Mouse (Mus musculus) midbrain, embryonic 14.5 days (tissue): ENCODE measurements around the gene Mettl8. TPM values are rescaled to one million over a fixed set of nuclear protein-coding genes. Genes with fewer than 3 reads are reported as not detected.
A peak's percentile ranks its signal among the peaks of the same experiment; 100 is the strongest.

ENCODE experiments used
- ATAC-seq: fragments of 200-750 bp; cut with Nextera tagmentation; 2 replicates; pipeline ENCODE4 v1.8.0; 2017; ENCODE audit warnings: moderate number of reproducible peaks, moderate library complexity; ENCODE audit not compliant: low FRiP score, low TSS enrichment
- DNase-seq: peaks from one replicate; pipeline ENCODE4 v3.0.0-alpha.2; 2015
- H3K27ac ChIP-seq: fragments of 300-500 bp; sonication (generic); replicated peaks from 2 replicates; pipeline ENCODE4 v1.5.1; 2014; ENCODE audit warnings: mild to moderate bottlenecking, low read depth, low read length, moderate library complexity
- H3K27me3 ChIP-seq: fragments of 300-500 bp; sonication (generic); 2 replicates; pipeline ENCODE4 v1.6.1; 2014; ENCODE audit warnings: low read length, control low read depth, mixed read lengths; ENCODE audit not compliant: control insufficient read depth, insufficient read depth
- H3K36me3 ChIP-seq: fragments of 300-500 bp; sonication (generic); 2 replicates; pipeline ENCODE4 v1.6.1; 2014; ENCODE audit warnings: low read length, control low read depth; ENCODE audit not compliant: control insufficient read depth, insufficient read depth
- H3K4me1 ChIP-seq: fragments of 300-500 bp; sonication (generic); 2 replicates; pipeline ENCODE4 v1.6.1; 2014; ENCODE audit warnings: mild to moderate bottlenecking, antibody characterized with exemption, low read length, control low read depth; ENCODE audit not compliant: control insufficient read depth, insufficient read depth
- H3K4me2 ChIP-seq: fragments of 300-500 bp; sonication (generic); 2 replicates; pipeline ENCODE4 v1.6.1; 2014; ENCODE audit warnings: mild to moderate bottlenecking, low read length, moderate library complexity
- H3K4me3 ChIP-seq: fragments of 300-500 bp; sonication (generic); replicated peaks from 2 replicates; pipeline ENCODE4 v1.5.1; 2014; ENCODE audit warnings: low read depth, low read length
- H3K9ac ChIP-seq: fragments of 300-500 bp; sonication (generic); replicated peaks from 2 replicates; pipeline ENCODE4 v1.6.1; 2014; ENCODE audit warnings: mild to moderate bottlenecking, low read length, moderate library complexity
- H3K9me3 ChIP-seq: fragments of 300-500 bp; sonication (generic); 2 replicates; pipeline ENCODE4 v1.6.1; 2016; ENCODE audit warnings: low read length, control low read depth, mixed read lengths; ENCODE audit not compliant: control insufficient read depth
- WGBS: fragments of 180-500 bp; shearing (Covaris S2); extraction: QIAGEN DNeasy Blood & Tissue Kit; methylation state at CpG from one replicate; pipeline ENCODE4 v1.1.7; 2014; 5-methylcytosine and 5-hydroxymethylcytosine counted together
- polyA plus RNA-seq: library from polyadenylated mRNA; unstranded; fragments of >200 nt; fragmentation: Nextera tagmentation; extraction: Ambion mirVana; gene quantifications from 2 replicates; pipeline ENCODE4 v1.2.1, GENCODE M21; 2014

Gene Mettl8
- polyA plus RNA-seq, 1 experiment from 2014 or later = 13.8 TPM

DNA sequence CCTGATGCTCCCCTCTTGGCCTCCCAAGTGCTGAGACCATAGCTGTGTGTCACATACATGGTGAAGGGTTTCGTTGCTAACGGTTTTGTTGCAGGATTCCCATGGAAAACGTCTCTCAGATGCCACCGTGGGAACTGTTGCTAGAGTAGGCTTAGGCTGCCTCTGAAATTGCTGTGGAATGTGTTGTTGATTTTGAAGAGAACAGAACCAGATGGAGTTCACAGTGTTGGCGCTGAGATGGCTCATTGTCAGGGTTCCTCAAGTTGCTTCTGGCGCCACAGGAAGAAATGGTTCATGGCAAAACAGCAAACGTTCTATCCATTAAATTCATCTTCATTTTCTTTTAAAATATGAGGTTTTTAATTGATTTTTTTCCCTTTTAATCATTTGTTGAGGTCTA is 27.0 kb upstream of the Mettl8 start:
- ATAC-seq (no peak), DNase-seq (no peak)
- Histone ChIP-seq H3K4me2 (no peak overlapping the region), H3K4me1 (no peaks in the 10 kb centered on the region), H3K27me3 (no peaks in the 10 kb centered on the region), H3K4me3 (no peak overlapping the region), H3K9me3 (no peaks in the 10 kb centered on the region), H3K9ac (no peak overlapping the region), H3K27ac (no peak overlapping the region), H3K36me3 (peaks cover 34% of the 10 kb centered on the region)
- WGBS = 91% methylated on average over 7 of the region's 7 CpGs

DNA sequence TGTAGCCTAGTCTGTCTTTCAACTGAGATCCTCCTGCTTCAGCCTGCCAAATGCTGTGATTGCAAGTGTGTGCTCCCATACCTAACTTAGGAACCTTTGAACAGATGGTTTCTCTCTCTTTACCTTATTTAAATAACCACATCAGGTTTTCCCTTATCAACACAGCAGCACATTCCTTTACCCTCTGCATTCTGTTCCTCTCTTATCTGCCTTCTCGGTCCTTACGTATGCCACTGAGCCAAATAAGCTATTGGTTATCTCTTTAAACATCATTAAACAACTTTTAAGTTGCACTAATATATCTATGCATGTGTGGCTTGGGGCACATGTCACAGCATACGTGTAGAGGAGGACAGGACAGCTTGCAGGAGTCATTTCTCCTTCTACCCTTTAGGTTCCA is 18.4 kb upstream of the Mettl8 start:
- 0 out of 2 replicates have a peak, but pooled peaks cover 7% of the 10 kb centered on the region for H3K36me3 ChIP-seq
- no peak overlapping the region for H3K4me2 ChIP-seq
- WGBS = 95% methylated on average over 3 of the region's 3 CpGs
- H3K27ac ChIP-seq = no peak overlapping the region
- no peaks in the 10 kb centered on the region for H3K4me1 ChIP-seq
- H3K9me3 ChIP-seq = no peaks in the 10 kb centered on the region
- DNase-seq = no peak
- H3K4me3 ChIP-seq = no peak overlapping the region
- no peaks in the 10 kb centered on the region for H3K27me3 ChIP-seq
- no peak overlapping the region for H3K9ac ChIP-seq
- no peak for ATAC-seq

DNA sequence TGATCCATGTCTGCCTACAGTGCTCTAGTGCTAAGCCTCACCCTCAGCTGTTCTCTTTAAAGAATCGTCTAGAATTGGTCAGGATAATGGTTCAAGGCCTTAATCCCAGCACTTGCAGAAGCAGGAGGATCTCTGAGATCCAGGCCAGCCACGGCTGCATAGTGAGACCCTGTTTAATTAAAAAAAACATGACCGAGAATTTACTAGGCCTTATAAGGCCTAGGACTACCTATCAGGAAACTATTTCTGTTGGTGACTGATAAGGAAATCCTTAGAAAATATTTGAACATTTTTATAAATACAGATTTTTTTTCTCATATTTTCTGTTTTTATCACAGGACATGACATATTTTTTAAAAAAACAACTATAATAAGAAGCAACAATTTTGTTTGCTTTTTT is 17.9 kb upstream of the Mettl8 start:
- 80% methylated on average over 3 of the region's 3 CpGs for WGBS
- DNase-seq (no peak), ATAC-seq (no peak)
- no peak overlapping the region for H3K4me2 ChIP-seq
- 0 out of 2 replicates have a peak, but pooled peaks cover 7% of the 10 kb centered on the region for H3K36me3 ChIP-seq
- H3K27ac ChIP-seq = no peak overlapping the region
- H3K4me1 ChIP-seq = no peaks in the 10 kb centered on the region
- no peaks in the 10 kb centered on the region for H3K9me3 ChIP-seq
- no peak overlapping the region for H3K9ac ChIP-seq
- H3K4me3 ChIP-seq = no peak overlapping the region
- H3K27me3 ChIP-seq = no peaks in the 10 kb centered on the region

DNA sequence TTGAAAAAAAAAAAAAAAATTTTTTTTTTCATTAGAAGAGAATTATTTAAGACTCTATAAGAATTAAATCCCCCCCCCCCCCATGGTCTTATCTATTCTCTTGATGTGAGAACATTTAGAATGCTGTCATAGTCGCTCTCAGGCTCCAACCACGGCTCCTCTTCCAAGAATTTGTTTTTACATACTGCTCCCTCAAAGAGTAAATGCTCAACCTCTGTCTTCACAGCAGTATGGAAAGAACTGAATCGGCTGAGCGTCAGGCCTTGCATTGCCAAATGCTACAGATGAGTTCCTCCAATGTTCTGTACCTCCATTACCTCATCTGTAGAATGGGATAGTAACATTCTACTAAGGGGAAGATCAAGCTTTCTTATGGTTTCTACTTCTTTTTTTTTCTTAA is 16.2 kb upstream of the Mettl8 start:
- Histone ChIP-seq H3K9ac (no peak overlapping the region), H3K4me3 (no peak overlapping the region), H3K36me3 (0 out of 2 replicates have a peak, but pooled peaks cover 4% of the 10 kb centered on the region), H3K27ac (no peak overlapping the region), H3K4me2 (no peak overlapping the region), H3K9me3 (no peaks in the 10 kb centered on the region), H3K4me1 (no peaks in the 10 kb centered on the region), H3K27me3 (no peaks in the 10 kb centered on the region)
- DNase-seq (no peak), ATAC-seq (no peak)
- WGBS = over 99% methylated on average over 4 of the region's 4 CpGs

DNA sequence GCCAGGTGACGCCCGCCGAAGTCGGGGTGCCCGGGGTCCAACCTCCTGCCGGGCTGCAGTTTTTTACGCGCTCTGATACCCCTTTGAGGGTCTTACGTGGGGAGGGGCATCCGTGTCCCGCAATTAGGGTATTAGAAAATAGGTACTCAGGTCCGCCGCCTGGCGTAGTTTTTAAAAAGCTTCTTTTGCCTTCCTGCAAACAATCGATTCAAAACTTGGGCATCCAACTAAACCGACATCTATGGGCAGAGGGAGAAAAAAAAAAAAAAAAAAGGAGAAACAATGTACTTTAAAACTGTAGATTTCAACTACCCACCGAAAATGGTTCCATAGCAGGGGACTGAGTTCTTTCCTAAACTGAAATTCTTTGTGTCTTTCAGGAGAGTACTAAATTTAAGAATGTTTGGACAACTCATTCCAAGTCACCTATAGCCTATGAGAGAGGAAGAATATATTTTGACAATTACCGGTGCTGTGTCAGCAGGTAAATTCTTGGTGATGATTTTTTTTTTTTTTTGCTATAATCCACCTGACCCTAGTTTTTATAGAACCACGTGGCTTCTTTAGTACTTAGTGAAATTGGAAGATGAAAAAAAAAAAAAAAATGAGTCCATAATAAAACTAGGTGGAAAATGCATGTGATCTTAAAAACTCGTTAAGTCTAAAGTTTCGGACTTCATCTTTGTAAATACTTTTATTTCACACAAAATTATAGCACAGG is 892 bp upstream of the Mettl8 start:
- Histone ChIP-seq H3K4me3 (peak overlapping the region; percentile 89), H3K9ac (peak overlapping the region; percentile 84), H3K4me1 (peaks cover 5% of the 10 kb centered on the region; the same call in 1 of the 2 replicates), H3K9me3 (no peaks in the 10 kb centered on the region), H3K4me2 (peak overlapping the region; percentile 65), H3K36me3 (peaks cover 7% of the 10 kb centered on the region), H3K27me3 (no peaks in the 10 kb centered on the region), H3K27ac (peak overlapping the region; percentile 95)
- ATAC-seq (no peak), DNase-seq (peak; percentile 81)
- 12% methylated on average over 21 of the region's 21 CpGs for WGBS

DNA sequence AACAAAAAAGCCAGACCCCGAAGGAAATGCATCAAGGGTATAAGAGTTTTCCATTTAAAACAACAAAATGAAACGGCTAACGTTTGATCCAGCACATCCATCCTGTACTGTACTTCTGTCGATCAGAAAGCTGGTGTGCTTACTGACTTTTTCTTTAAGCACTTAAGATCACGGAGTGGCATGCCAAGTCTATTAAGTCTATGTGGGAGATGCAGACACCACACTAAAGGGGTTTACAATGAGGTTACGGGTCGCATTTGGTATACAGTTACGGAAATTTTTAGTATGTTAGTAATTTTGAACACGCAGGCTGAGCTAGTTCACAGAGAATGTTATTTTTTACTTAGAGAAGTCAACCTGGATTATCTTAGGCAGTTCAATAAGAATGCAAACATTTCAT is 667 bp downstream of the Mettl8 start:
- no peak for ATAC-seq
- WGBS = 56% methylated on average over 9 of the region's 9 CpGs
- Histone ChIP-seq H3K27me3 (no peaks in the 10 kb centered on the region), H3K4me1 (peaks cover 5% of the 10 kb centered on the region; the same call in 1 of the 2 replicates), H3K36me3 (no peaks in the 10 kb centered on the region), H3K9ac (peak overlapping the region; percentile 80; the same call in 1 of the 2 replicates), H3K4me2 (peak overlapping the region; percentile 81), H3K4me3 (peak overlapping the region; percentile 89), H3K9me3 (no peaks in the 10 kb centered on the region), H3K27ac (no peak overlapping the region; the same call in 1 of the 2 replicates)
- DNase-seq = no peak

DNA sequence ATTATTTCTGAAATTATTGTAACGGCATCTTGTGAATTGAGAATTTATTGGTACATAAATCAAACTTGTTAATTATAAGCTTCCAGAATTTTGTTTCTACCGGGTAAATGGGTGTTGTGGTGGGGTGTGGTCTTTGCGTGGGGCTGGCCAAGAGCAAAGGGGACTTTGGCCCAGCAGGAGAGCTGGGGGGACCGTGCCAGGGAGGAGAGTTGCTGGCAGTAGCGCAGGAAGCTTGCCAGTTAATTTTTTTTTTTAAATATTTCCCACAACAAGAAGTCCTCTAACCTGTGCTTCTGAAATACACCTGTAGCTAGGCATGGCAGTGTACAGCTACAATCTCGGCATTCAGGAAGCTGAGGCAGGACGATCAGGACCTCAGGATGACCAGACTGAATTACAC is 4.9 kb downstream of the Mettl8 start:
- no peak for ATAC-seq
- Histone ChIP-seq H3K36me3 (no peaks in the 10 kb centered on the region), H3K27me3 (no peaks in the 10 kb centered on the region), H3K9ac (no peak overlapping the region), H3K27ac (no peak overlapping the region), H3K4me2 (no peak overlapping the region), H3K4me1 (peaks cover 5% of the 10 kb centered on the region; the same call in 1 of the 2 replicates), H3K4me3 (no peak overlapping the region), H3K9me3 (no peaks in the 10 kb centered on the region)
- WGBS = 90% methylated on average over 7 of the region's 7 CpGs
- no peak for DNase-seq

DNA sequence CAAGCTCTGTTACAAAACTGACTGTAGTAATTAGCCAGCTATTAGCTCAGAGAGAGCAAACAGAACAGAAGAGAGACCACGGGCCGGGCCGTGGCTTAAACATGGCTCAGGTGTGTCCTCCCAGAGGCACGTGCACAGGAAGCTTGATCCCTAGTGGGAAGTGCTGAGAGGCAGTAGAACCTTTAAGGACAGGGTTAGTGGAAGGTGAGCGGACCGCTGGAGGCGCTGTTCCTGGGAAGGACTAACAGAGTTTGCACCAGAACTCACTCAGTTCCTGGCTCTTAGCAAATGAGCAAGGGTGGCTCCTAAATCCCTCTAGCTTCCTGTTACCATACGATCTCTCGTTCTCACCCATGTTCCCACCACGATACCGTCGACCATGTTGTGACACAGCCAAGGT is 6.5 kb downstream of the Mettl8 start:
- 71% methylated on average over 12 of the region's 12 CpGs for WGBS
- Histone ChIP-seq H3K27ac (no peak overlapping the region), H3K4me1 (no peaks in the 10 kb centered on the region), H3K36me3 (no peaks in the 10 kb centered on the region), H3K4me3 (no peak overlapping the region), H3K9me3 (no peaks in the 10 kb centered on the region), H3K4me2 (no peak overlapping the region), H3K27me3 (no peaks in the 10 kb centered on the region), H3K9ac (no peak overlapping the region)
- no peak for DNase-seq
- ATAC-seq = no peak

DNA sequence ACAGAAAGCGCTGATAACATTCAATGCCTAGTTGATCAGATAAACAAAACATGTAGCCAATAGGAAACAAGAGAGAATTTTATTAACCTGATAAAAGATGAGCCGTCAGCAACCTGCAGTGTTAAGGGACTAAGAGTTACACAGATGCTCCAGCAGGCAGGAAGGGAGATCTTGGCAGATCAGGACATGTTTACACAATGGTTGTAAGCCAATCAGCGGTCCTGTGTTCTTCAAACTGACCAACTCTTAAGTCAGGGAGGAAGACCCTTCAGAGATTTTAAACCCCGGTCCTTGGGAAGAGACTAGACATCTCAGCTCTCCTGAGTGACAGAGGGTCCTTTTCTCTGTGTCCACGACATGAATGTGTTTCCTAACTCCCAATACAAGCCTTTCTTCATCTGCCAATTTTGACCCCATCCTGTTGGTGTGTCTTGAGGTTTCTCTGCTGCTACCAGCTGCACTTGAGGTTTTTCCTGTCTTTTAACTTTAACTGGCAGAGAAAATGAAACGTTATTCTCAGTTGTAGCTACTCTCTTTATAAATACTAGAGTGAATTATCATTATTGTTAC is 8.5 kb downstream of the Mettl8 start:
- H3K36me3 ChIP-seq = no peaks in the 10 kb centered on the region
- H3K4me1 ChIP-seq = no peaks in the 10 kb centered on the region
- ATAC-seq = no peak
- H3K9ac ChIP-seq = no peak overlapping the region
- no peak overlapping the region for H3K4me2 ChIP-seq
- 82% methylated on average over 6 of the region's 6 CpGs for WGBS
- DNase-seq = no peak
- H3K4me3 ChIP-seq = no peak overlapping the region
- H3K27me3 ChIP-seq = no peaks in the 10 kb centered on the region
- H3K9me3 ChIP-seq = no peaks in the 10 kb centered on the region
- H3K27ac ChIP-seq = no peak overlapping the region
